Mouse (Mus musculus): Measurements from ENCODE around the gene Hcfc1r1.

- TF ChIP-seq TCF12 (IDR thresholded peaks at IDR 0.05; ENCODE audit: low read depth, low read length) (no peak), CTCF (conservative IDR thresholded peaks at IDR 0.05 in 1 of 2, IDR thresholded peaks at IDR 0.05 in 1 of 2; ENCODE audit: low read depth in 2 of 2, low read length in 2 of 2) (no peak), MAFK (IDR thresholded peaks at IDR 0.05; ENCODE audit: insufficient replicate concordance, low read length) (no peak), POLR2A (IDR thresholded peaks at IDR 0.05; ENCODE audit: low read depth, low read length) (no peak)
Observed at GRCm38 (mm10) chr17:23651363-23651762, 22.0 kb upstream of the Hcfc1r1 start.

All from CH12.LX (cell line).